Mouse (Mus musculus): Measurements from ENCODE around the gene Omd. TPM values are rescaled to one million over a fixed set of nuclear protein-coding genes. Genes with fewer than 3 reads are reported as not detected.
"Not testable (repeated sequence)": the region's sequence is repeated elsewhere in the genome, so short reads cannot be mapped to it uniquely, and the experiment has no call there.

Omd gene
- polyA plus RNA-seq, 1 experiment = not detected

DNA sequence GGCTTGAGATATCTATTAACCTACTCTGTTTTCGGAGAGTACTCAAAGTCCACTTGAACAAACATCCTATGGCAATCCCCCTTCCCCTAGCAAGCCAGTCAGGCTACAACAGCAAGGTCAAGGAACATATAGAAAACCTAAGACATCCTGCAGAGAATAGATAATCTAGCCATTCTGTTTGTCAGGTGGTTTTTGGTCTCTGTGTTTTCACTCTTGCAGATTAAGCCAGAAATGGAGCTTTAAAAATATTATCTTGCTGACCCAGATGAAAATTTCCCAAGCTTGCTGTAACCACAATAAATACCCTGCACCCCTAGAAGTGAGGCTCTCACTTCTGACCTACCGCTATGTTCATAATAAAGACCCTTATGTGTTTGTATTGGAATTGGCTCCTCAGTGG, 10.8 kb upstream of the Omd start:
- Histone ChIP-seq H3K27me3 (ENCODE audit: control insufficient read depth, insufficient read depth, low read length) (no peaks in the 10 kb centered on the region), H3K4me1 (ENCODE audit: control insufficient read depth, insufficient read depth, insufficient read length, low read length) (no peaks in the 10 kb centered on the region), H3K27ac (ENCODE audit: insufficient read depth, low read depth, low read length) (no peak overlapping the region), H3K4me3 (ENCODE audit: low read depth, low read length) (no peak overlapping the region), H3K36me3 (ENCODE audit: control insufficient read depth, insufficient read depth, low read length) (no peaks in the 10 kb centered on the region)
- WGBS = 85% methylated on average over 2 of the region's 2 CpGs
- TF ChIP-seq POLR2A (IDR thresholded peaks at IDR 0.05; ENCODE audit: low read depth, low read length) (no peak), CTCF (IDR thresholded peaks at IDR 0.05; ENCODE audit: extremely low read depth, insufficient read length, insufficient replicate concordance, low read depth, low read length) (no peak)

DNA sequence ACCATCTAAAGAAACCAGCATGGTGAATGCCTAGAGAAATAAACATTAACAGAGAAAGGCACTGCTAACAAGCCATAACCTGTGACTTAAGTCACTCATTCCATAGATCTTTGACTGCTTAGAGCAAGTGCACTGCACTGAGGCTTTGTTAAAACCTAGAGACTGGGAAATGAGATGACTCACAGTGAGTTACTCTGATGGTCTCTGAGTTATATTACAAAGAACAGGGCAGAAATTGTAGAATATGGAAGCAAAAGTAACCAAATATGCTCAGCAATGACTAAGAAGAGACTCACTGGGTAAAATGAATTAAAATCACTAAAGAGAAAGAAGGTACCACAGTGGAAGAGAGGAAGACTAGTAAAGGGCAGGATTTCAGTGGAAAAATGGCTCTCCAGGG, 1.6 kb downstream of the Omd start:
- no peak overlapping the region for H3K4me3 ChIP-seq (ENCODE audit: low read depth, low read length)
- no peak overlapping the region for H3K27ac ChIP-seq (ENCODE audit: insufficient read depth, low read depth, low read length)
- H3K4me1 ChIP-seq (ENCODE audit: control insufficient read depth, insufficient read depth, insufficient read length, low read length) = 0 out of 2 replicates have a peak, but pooled peaks cover 1% of the 10 kb centered on the region
- no peaks in the 10 kb centered on the region for H3K36me3 ChIP-seq (ENCODE audit: control insufficient read depth, insufficient read depth, low read length)
- TF ChIP-seq CTCF (IDR thresholded peaks at IDR 0.05; ENCODE audit: extremely low read depth, insufficient read length, insufficient replicate concordance, low read depth, low read length) (no peak), POLR2A (IDR thresholded peaks at IDR 0.05; ENCODE audit: low read depth, low read length) (no peak)
- no peaks in the 10 kb centered on the region for H3K27me3 ChIP-seq (ENCODE audit: control insufficient read depth, insufficient read depth, low read length)

DNA sequence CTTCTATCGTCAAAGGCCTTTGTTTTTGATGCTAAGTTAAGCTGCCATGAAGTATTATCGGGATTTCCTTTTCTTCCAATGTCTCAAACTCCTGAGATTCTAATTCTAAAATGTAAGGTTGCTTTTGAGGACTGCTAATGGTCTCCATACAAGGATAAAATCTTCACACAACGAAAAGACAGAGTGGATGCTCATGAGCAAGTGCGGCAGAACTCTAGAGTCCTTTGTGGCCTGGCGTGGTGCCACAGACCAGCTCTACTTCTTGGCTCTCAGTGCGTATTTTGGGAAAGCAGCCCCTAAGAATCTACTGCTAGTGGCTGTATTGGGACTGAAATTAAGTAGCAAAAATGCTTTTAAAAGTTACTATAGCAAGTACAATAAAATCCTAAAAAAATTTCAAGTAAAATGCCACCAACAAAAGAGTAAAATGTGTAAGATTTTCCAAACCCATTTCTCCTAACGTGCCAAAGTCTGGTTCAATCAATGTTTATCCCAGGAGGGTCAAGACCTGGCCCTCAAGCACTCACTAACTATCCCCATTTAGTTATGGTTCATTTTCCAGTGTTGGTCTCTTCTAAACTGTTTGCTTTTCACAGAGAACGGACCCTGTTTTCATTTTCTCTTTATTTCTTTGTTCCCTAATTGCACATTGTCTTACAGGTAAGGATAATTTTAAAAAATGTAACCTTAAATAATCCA, 2.2 kb downstream of the Omd start:
- TF ChIP-seq POLR2A (IDR thresholded peaks at IDR 0.05; ENCODE audit: low read depth, low read length) (no peak), CTCF (IDR thresholded peaks at IDR 0.05; ENCODE audit: extremely low read depth, insufficient read length, insufficient replicate concordance, low read depth, low read length) (no peak)
- Histone ChIP-seq H3K4me1 (ENCODE audit: control insufficient read depth, insufficient read depth, insufficient read length, low read length) (0 out of 2 replicates have a peak, but pooled peaks cover 1% of the 10 kb centered on the region), H3K27me3 (ENCODE audit: control insufficient read depth, insufficient read depth, low read length) (no peaks in the 10 kb centered on the region), H3K36me3 (ENCODE audit: control insufficient read depth, insufficient read depth, low read length) (no peaks in the 10 kb centered on the region), H3K27ac (ENCODE audit: insufficient read depth, low read depth, low read length) (no peak overlapping the region), H3K4me3 (ENCODE audit: low read depth, low read length) (no peak overlapping the region)
- 81% methylated on average over 8 of the region's 8 CpGs for WGBS

DNA sequence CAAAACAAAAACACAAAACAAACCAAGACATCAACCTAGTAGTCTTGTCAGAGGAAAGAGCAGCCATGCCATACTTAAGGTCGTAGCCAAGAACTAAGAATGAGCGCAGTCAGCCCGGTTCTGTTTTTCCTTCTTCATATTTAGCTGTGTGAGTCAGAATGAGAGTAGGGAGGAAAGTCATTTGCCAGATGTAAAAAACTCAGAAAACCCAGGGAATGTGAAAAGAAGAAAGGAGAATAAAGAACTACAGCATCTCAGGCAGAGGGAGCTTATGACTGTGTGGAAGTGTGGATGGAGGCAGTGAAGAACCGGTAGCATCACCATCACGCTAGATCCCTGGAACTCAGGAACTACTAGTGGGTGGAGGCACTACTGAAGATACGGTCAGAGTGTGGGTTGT, 3.8 kb downstream of the Omd start:
- WGBS = 88% methylated on average over 6 of the region's 6 CpGs
- Histone ChIP-seq H3K27ac (ENCODE audit: insufficient read depth, low read depth, low read length) (no peak overlapping the region), H3K4me3 (ENCODE audit: low read depth, low read length) (no peak overlapping the region), H3K4me1 (ENCODE audit: control insufficient read depth, insufficient read depth, insufficient read length, low read length) (no peaks in the 10 kb centered on the region), H3K36me3 (ENCODE audit: control insufficient read depth, insufficient read depth, low read length) (no peaks in the 10 kb centered on the region), H3K27me3 (ENCODE audit: control insufficient read depth, insufficient read depth, low read length) (no peaks in the 10 kb centered on the region)
- TF ChIP-seq CTCF (IDR thresholded peaks at IDR 0.05; ENCODE audit: extremely low read depth, insufficient read length, insufficient replicate concordance, low read depth, low read length) = no peak

DNA sequence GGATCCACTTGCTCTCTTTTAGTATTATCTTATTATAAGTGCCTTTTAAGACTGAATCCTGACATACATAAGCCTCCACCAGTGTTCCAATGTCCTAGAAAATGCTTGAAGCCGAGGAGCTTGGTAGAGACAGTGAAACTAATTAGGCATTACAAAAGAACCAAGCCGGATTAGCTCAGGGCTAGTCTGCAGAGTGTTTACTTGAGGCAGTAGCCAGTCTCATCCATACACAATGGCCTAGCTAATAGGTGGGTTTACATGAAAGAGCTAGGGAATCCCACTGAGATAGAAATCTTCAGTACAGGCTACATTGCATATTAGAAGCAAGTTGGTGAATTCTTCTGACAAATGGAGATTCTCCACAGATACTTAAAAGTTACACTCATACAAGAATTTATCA, 20.3 kb downstream of the Omd start:
- H3K27me3 ChIP-seq (ENCODE audit: control insufficient read depth, insufficient read depth, low read length); H3K4me3 ChIP-seq (ENCODE audit: low read depth, low read length); H3K36me3 ChIP-seq (ENCODE audit: control insufficient read depth, insufficient read depth, low read length); H3K4me1 ChIP-seq (ENCODE audit: control insufficient read depth, insufficient read depth, insufficient read length, low read length); H3K27ac ChIP-seq (ENCODE audit: insufficient read depth, low read depth, low read length): not testable (repeated sequence)
- WGBS = 91% methylated on average over 2 of the region's 2 CpGs

DNA sequence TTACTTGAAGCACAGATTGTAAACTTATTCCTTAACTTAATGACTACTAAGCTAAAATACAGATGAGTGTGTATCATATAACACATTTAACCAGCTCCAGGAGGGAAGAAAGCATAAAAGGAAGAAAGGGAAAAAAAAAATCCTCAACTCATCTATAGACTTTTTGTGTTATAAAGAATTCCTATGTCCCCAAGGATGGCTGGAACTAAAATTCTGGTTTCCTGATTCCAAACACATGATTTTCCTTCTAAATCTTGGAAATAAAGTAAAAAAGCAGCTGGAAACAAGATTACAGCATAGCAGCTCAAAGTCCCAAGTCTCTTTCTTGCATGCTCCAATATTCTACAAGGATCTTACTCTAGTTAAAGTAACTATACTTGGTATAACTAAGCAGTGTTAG, 21.3 kb downstream of the Omd start:
- H3K27ac ChIP-seq (ENCODE audit: insufficient read depth, low read depth, low read length) = no peak overlapping the region
- TF ChIP-seq POLR2A (IDR thresholded peaks at IDR 0.05; ENCODE audit: low read depth, low read length) = no peak
- TF ChIP-seq CTCF (IDR thresholded peaks at IDR 0.05; ENCODE audit: extremely low read depth, insufficient read length, insufficient replicate concordance, low read depth, low read length) = no peak
- H3K4me3 ChIP-seq (ENCODE audit: low read depth, low read length) = no peak overlapping the region
- H3K4me1 ChIP-seq (ENCODE audit: control insufficient read depth, insufficient read depth, insufficient read length, low read length) = no peaks in the 10 kb centered on the region
- H3K27me3 ChIP-seq (ENCODE audit: control insufficient read depth, insufficient read depth, low read length) = no peaks in the 10 kb centered on the region
- H3K36me3 ChIP-seq (ENCODE audit: control insufficient read depth, insufficient read depth, low read length) = no peaks in the 10 kb centered on the region

DNA sequence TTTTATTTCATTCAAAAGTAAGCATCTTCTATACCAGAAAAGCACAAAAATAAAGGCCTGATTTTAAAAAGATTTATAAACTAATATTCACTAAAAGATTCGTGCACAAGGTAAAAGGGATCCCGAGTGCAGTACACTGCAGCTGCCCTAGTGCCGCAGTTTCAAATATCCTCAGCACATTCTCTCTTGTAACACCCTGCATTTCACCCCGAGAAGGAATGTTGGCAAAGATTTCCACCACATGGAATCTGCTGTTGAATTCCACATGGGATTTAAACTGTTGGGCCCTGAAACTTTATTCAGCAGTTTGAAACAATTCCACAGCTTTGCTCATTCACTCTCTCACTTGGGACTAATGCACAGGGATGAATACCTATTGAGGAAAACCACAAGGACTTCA, 25.5 kb downstream of the Omd start, which contains the start of gene Ogn:
Ogn (plus strand) TSS at position 333 of the 400 bp plus-strand sequence.
- Histone ChIP-seq H3K4me1 (ENCODE audit: control insufficient read depth, insufficient read depth, insufficient read length, low read length) (no peaks in the 10 kb centered on the region), H3K4me3 (ENCODE audit: low read depth, low read length) (no peak within 1 kb of the TSS), H3K27ac (ENCODE audit: insufficient read depth, low read depth, low read length) (no peak within 1 kb of the TSS), H3K36me3 (ENCODE audit: control insufficient read depth, insufficient read depth, low read length) (no peaks in the 10 kb centered on the region), H3K27me3 (ENCODE audit: control insufficient read depth, insufficient read depth, low read length) (no peaks in the 10 kb centered on the region)
- TF ChIP-seq POLR2A (IDR thresholded peaks at IDR 0.05; ENCODE audit: low read depth, low read length) = no peak
- no peak for TF ChIP-seq CTCF (IDR thresholded peaks at IDR 0.05; ENCODE audit: extremely low read depth, insufficient read length, insufficient replicate concordance, low read depth, low read length)
- WGBS = 85% methylated on average over 4 of the region's 4 CpGs
